Mouse (Mus musculus): ENCODE measurements at regions not wholly inside any gene's neighbourhood (a gene's known extent, or its start where the extent isn't known, plus 50 kb on each side); places are given as distances from the start of the nearest gene placed in this dataset.

DNA sequence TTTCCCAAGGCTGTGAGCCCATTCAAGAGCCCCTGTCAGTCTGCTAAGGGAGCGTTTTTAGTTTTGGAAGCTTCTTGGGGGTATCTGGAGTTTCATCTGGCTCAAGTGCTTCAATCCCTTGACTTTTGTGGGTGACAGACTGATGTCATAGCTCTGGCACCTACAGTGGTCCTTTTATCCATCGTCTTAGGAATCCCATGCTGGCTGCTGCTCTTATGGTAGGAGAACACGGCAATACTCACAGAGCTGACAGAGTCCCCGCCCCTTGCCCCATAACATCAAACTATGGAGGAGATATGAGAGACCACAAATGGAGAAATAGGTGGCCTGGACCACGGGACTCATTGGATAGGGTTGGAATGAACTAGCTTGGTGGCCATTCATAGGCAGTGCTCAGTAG is 68.0 kb upstream of the Wnt7b start:
- TF ChIP-seq CTCF (IDR thresholded peaks at IDR 0.05; ENCODE audit: extremely low read depth, insufficient read depth, low read length) (no peak), POLR2A (IDR thresholded peaks at IDR 0.05; ENCODE audit: extremely low read depth, insufficient read depth, low read length) (no peak)
